Mouse (Mus musculus): Measurements from ENCODE around the gene Ifna1.
"Not testable (repeated sequence)": the region's sequence is repeated elsewhere in the genome, so short reads cannot be mapped to it uniquely, and the experiment has no call there.

Gene Ifna1

DNA sequence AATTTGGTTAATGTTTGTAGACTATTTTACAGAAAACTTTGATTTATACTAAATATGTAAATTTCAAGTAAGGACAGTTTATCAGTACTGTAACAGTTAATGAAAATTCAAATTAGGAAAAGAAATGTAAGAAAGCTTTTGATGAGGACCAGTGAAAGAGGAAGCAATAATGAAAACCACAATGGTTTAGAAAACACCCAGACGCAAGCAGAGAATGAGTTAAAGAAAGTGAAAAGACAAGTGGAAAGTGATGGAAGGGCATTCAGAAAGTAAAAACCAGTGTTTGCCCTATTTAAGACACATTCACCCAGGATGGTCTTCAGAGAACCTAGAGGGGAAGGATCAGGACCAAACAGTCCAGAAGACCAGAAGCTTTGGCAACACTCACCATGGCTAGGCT, at the start of gene Ifna1:
Gene Ifna1 (plus strand): TSS at position 390 of the 400 bp plus-strand sequence.
- DNase-seq (ENCODE audit: low spot score), result no peak

DNA sequence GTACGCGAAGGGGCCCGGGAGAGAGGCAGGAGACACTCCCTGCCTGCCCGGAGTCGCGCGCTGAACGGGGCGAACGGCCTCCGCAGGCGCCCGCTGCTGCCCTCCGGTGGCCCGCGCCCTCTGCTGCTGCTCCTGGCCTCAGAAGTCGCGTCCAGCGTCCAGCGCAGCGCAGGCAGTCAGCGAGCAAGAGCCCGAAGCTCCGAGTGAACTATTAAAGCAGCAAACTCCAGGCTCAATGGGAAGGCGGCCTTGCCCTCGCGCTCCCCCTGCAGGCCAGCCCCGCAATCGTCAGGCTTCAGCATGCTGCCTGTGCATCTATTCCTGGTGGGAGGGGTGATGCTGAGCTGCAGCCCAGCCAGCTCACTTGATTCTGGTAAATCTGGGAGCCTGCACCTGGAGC, 46.9 kb upstream of the Ifna1 start, which contains the start of gene Gm13287:
Gene Gm13287 (plus strand): TSS at position 301 of the 400 bp plus-strand sequence.
- not testable (repeated sequence) for DNase-seq (ENCODE audit: low spot score)

DNA sequence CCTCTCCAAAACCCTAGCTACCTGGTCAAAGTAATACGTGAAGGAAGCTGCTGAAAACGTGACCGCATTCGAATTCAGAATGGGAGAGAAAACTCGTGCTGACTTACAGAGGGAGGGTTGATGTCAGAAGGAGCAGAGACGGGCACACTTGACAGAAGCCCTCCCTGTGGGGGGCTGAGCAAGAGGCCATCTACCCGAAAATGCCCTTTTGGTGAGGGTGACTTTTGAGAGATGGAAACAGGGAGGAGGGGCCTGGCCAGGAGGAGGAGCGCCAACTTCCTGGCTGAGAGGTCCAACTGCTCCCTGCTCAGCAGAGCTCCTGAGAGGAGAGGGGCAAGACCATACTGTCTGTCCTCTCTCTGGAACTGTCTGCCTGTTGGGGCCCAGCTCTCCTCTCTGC, 44.7 kb upstream of the Ifna1 start, which contains the start of gene Gm13288:
Gene Gm13288 (plus strand): TSS at position 301 of the 400 bp plus-strand sequence.
- not testable (repeated sequence) for DNase-seq (ENCODE audit: low spot score)

DNA sequence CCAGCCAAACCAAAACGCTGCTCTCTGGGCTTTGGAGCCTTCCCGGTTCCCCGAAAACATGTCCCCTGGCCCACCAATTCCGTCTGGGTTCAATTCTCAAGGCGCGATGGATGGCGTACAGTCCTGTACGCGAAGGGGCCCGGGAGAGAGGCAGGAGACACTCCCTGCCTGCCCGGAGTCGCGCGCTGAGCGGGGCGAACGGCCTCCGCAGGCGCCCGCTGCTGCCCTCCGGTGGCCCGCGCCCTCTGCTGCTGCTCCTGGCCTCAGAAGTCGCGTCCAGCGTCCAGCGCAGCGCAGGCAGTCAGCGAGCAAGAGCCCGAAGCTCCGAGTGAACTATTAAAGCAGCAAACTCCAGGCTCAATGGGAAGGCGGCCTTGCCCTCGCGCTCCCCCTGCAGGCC, 44.1 kb upstream of the Ifna1 start:
- not testable (repeated sequence) for DNase-seq (ENCODE audit: low spot score)

DNA sequence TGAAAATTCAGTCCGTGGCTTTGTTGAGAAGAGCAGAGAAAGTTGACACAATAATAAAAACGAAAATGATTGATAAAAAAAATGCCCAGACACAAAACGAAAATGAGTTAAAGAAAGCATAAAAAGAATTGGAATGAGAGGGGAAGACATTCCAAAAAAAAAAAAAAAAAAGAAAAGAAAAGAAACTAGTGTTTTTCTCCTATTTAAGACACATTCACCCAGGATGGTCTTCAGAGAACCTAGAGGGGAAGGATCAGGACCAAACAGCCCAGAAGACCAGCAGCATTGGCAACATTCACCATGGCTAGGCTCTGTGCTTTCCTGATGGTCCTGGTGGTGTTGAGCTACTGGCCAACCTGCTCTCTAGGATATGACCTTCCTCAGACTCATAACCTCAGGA, 34.0 kb upstream of the Ifna1 start, which contains the start of gene Ifna7:
Gene Ifna7 (plus strand): TSS at position 301 of the 400 bp plus-strand sequence.
- DNase-seq (ENCODE audit: low spot score), result no peak

DNA sequence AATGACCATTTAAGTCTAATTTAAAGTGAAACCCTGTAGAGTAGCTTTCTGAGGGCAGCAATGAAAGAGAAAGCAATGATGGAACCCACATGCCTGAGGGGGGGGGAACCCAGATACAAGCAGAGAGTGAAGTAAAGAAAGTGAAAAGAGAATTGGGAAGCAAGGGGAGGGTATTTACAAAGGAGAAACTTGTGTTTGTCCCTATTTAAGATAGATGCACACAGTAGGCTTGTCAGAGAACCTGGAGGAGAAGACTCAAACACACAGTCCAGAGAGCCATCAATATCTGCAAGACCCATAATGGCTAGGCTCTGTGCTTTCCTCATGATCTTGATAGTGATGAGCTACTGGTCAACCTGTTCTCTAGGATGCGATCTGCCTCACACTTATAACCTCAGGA, 30.2 kb upstream of the Ifna1 start, which contains the start of gene Ifna11:
Gene Ifna11 (plus strand): TSS at position 301 of the 400 bp plus-strand sequence.
- DNase-seq (ENCODE audit: low spot score), result no peak

DNA sequence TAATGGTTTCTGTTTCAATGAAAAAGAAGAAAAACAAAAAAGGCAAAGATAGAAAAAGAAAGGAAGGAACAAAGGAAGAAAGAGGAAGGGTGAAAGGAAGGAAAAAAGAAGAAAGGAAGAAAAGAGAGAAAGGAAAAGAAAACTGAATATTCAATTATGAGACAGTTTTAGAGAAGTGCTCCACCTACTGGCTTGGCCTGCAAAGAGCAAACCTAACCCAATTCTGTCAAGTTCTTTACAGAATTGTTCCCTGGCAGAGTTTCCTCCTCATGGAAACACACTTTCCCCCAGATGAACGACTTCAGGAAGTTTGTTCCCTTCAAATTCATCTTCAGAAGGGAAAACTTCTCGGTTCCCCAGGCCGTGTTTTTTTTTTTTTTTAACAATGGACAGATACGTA, 26.9 kb upstream of the Ifna1 start:
- peak; percentile 28 for DNase-seq (ENCODE audit: low spot score)

DNA sequence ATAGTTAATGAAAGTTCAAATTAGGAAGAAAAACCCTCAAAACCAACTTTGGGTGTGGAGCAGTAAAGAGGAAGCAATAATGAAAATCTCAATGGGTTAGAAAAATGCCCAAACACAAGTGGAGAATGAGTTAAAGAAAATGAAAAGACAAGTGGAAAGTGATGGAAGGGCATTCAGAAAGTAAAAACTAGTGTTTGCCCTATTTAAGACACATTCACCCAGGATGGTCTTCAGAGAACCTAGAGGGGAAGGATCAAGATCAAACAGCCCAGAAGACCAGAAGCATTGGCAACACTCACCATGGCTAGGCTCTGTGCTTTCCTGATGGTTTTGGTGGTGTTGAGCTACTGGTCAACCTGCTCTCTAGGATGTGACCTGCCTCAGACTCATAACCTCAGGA, 22.8 kb upstream of the Ifna1 start, which contains the start of gene Ifna6:
Gene Ifna6 (plus strand): TSS at position 301 of the 400 bp plus-strand sequence.
- DNase-seq (ENCODE audit: low spot score), result not testable (repeated sequence)

DNA sequence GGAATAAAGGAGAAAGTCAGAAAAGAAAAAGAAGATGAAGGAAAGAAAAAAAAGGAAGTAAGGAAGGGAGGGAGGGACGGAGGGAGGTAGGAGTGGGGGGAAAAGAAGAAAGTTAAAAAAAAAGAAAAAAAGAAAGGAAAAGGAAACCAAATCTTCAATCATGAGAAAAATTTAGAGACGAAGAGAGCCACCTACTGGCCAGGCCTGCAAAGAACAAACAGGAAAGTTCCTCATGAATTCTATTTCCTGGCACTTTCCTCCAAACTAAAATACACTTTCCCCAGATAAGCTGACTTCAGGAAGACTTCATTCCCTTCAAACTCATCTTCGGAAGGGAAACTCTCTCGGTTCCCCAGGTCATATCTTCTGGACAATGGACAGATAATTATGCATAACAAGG, 19.4 kb upstream of the Ifna1 start:
- DNase-seq (ENCODE audit: low spot score), result no peak

DNA sequence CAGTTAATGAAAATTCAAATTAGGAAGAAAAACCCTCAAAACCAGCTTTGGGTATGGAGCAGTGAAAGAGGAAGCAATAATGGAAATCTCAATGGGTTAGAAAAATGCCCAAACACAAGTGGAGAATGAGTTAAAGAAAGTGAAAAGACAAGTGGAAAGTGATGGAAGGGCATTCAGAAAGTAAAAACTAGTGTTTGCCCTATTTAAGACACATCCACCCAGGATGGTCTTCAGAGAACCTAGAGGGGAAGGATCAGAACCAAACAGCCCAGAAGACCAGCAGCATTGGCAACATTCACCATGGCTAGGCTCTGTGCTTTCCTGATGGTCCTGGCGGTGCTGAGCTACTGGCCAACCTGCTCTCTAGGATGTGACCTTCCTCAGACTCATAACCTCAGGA, 14.7 kb upstream of the Ifna1 start, which contains the start of gene Ifna5:
Gene Ifna5 (plus strand): TSS at position 301 of the 400 bp plus-strand sequence.
- not testable (repeated sequence) for DNase-seq (ENCODE audit: low spot score)

DNA sequence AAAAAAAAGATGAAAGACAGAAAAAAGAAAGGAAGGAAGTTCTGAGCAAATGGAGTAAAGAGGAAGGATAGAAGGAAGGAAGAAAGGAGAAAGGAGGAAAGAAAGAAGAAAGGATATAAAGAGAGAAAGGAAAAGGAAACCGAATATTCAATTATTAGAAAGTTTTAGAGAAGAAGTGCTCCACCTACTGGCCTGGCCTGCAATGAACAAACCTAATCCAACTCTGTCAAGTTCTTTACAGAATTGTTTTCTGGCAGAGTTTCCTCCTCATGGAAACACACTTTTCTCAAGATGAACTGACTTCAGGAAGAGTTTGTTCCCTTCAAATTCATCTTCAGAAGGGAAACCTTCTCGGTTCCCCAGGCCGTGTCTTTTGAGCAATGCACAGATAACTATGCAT, 11.1 kb upstream of the Ifna1 start:
- no peak for DNase-seq (ENCODE audit: low spot score)

DNA sequence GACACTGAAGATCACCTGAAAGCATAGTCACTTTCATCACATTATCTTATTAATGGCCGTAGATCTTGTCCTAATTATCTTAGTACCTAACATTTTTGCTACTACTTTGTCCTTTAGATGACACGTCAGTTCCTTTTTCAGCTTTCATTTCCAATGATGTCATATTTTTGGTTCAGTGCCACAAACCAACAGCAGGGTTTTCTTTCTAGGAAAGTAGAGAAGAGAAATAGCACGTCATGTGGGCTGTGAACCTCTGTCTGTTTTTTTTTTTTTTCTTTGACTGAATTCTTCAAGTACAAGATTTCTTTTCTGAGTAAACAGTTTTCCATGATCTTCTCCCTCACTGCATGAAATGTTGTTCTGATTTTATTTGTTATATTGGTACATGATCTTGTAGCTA, 9.8 kb upstream of the Ifna1 start:
- DNase-seq (ENCODE audit: low spot score), result no peak

DNA sequence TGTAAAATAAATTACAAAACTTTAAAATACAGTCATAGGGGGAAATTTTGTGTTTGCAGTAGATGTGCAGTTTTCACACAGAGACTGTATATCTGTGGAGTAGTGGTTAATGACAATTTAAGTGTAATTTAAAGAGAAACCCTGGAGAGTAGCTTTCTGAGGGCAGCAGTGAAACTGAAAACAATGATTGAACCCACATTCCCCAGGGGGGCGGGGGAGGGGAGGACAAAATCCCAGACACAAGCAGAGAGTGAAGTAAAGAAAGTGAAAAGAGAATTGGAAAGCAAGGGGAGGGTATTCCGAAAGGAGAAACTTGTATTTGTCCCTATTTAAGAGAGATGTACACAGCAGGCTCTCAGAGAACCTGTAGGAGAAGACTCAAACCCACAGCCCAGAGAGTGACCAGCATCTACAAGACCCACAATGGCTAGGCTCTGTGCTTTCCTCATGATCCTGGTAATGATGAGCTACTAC, 8.4 kb upstream of the Ifna1 start, which contains the start of gene Ifna4:
Gene Ifna4 (plus strand): TSS at position 424 of the 474 bp plus-strand sequence.
- DNase-seq (ENCODE audit: low spot score), result no peak

DNA sequence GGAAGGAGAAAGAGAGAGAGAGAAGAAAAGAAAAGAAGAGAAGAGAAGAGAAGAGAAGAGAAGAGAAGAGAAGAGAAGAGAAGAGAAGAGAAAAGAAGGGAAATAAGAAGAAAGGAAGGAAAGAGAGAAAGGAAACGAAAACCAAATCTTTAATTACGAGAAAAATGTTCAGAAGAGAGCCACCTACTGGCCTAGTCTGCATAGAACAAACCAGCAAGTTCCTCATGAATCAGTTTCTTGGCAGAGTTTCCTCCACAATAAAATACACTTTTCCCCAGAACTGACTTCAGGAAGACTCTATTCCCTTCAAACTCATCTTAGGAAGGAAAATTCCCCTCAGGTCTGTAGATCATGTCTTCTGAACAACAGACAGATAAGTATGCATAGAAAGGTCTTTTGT, 4.6 kb upstream of the Ifna1 start:
- no peak for DNase-seq (ENCODE audit: low spot score)

DNA sequence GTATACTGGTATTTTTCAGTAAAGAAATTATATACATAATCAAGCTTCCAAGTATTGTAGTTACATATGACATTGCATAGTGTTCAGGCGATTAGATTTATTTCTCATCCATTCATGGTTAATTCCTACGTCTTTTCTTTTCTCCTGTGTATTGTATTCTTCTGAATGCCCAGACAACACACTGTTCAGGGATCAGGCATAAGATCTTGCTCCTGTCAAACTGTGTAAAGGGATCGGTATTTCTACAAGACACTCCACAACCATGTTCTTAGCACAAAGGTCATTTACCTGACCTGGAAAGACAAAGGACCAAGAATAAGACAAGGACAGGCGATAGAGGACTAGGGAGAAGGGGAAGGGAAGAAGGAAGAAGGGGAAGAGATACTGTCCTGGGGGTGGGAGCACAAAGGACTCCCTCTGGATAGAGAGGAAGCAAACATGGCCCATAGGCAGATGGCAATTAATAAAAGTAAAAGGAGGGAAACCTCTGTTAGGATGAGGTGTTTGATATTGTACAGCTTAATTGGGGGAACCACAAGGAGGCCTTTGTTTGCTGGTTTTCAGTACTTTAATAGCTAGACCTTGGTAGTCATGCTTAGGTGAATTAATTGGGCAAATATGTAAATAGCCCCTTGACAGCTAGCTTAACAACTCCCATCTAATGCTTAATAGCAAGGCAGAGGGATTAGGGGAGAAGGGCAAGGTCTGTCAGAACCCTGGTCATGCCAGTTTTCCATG, 1.3 kb downstream of the Ifna1 start:
- no peak for DNase-seq (ENCODE audit: low spot score)

DNA sequence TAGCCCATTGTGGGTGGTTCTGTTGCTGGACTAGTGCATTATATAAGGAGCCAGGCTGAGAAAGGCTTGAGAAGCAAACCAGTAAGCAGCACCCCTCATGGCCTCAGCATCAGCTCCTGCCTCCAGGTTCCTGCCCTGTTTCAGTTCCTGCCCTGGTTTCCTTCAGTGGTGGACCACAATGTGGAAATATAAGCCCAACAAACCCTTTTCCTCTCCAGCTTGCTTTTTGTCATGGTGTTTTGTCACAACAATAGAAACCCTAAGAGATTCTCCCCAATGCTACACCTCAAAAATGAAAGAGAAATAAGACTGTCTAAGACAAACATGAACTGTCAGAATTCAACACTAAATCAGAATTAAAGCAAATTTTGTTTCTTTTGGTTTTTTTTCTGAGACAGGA, 9.3 kb downstream of the Ifna1 start:
- no peak for DNase-seq (ENCODE audit: low spot score)

DNA sequence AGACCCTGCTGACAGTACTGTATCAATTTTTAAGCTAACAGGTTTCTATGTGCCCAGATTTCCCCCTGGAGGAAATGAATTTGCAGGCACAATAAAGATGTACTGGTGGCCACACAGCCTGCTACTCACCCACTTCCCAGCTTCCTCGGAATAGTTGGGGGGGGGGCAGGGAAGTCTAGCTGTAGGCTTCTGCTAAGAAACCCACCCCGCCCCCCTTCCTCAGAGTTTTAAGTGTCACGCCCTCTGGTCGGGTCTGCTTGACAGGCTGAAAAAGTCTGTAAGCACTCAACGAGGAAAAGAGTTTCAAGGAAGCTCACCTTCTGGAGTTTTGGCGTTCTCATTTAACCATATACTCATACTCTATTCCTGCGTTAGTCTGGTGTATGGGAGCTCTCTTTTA, 13.4 kb downstream of the Ifna1 start:
- DNase-seq (ENCODE audit: low spot score), result no peak

DNA sequence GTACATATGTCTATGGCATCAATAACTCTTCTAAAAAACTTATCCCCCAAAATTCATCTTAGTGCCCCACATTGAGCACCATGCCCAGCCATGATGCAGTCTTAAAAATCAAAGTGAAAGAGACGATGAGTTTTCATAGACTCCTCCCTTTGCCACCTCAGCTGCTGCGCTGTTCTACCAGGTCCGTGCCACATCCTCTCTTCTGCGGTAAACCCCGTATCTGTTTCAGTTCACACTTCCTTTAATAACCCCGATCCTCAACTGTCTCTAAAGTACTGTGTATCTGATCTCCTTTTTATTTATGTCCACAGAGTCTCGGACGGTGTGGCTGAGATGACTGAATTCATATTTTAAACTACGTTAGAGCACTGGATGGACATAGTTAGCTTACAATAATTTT, 14.7 kb downstream of the Ifna1 start:
- DNase-seq (ENCODE audit: low spot score), result no peak

DNA sequence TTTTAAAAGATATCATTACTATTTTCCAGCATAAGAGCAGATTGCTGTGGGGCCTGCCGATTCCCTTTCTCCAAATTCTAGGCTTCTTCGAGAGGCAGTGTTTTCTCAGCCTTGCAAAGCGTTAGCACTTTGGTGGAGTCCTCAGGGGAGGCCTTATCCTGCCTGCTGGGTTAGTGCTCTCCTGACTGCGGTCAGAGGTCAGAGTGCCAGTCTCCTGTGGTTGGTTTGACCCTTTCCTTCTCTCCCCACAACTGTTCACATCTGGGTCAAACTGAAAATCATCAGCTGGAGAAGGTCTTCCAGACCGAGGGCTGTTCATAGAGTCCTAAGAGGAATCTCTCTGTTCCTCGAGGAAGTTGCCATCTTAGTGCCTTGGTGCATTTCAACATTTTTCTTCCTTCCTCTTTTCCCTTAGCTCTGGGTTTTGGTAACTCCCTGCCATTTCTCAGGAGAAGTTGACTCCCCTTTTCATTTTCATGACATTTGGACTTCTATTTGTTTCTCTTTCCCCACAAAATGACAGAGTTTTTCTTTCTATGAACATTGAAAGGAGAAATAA, 15.2 kb downstream of the Ifna1 start:
- peak; percentile 14 for DNase-seq (ENCODE audit: low spot score)

DNA sequence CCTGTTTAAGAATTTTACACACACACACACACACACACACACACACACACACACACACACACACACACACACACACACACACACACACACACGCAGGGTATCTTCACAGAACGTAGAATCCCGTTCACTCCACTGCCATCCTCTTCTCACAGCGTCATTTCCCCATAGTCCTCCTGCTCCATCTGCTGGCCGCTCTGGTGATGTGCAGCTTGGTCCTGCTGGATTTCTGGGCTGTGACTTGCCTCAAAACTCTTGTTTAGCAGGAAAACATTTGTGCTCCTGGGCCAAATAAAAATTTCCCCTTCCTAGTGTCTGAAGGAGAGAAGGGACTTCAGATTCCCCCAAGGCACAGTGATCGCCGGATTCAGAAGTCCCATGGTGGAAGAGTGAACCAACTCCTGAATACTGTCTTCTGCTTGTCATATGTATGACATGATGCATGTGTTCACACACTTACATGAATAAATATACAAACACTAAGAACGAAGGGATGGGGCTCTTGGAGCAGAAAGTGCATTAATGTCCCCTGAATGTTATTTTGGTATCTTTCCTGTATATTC, 17.6 kb downstream of the Ifna1 start:
- DNase-seq (ENCODE audit: low spot score), result peak; percentile 91

DNA sequence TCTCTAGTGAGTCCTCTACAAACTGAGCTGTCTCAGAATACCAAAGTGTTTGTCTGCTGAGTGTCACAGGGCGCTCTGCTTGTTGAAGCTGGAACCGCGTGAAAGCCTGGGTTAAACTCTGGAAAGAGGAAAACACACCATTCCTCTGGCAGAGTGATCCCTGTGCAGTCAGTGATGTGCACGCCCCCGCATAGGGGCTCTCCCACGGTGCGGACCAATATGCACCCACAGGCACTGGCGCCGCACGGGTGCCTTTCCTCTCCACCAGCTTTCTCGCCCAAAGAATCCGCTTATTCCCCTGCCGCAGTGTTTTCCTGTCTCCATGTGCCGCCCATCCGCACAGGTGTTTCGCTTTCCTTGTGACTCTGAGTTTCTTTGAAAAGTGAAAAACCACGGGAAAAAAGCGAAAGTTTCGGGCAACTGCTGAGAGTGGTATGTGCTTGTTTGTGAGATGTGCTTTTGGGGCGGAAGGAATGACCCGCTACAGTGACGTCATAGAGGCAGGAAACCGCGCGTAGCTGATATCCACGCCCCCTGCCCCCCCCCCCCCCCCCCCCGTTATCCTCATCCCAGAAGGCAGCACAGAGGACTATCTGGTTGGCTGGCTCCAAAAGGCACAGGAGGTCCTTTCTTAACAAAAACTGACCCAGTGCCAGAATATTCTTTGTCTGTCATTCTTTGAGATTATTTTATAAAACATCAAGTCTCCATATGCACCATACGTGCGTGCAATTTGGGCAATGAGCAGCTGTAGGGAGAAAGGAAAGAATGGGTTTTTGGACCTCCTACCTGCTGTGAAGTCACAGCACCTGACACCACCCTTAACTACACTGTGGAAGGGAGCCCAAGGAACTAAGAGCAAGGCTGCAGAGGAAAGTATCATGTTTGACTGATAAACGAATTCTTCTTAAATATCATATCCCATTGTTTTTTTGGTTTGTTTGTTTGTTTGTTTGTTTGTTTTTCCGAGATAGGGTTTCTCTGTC, 18.3 kb downstream of the Ifna1 start:
- peak; percentile 80 for DNase-seq (ENCODE audit: low spot score)

All from embryo, embryonic 10 days (tissue).